Mouse (Mus musculus) hindbrain, embryonic 15.5 days (tissue): ENCODE measurements at regions not wholly inside any gene's neighbourhood (a gene's known extent, or its start where the extent isn't known, plus 50 kb on each side); places are given as distances from the start of the nearest gene placed in this dataset.
A peak's percentile ranks its signal among the peaks of the same experiment; 100 is the strongest.

Source experiments
- ATAC-seq: fragments of 200-750 bp; cut with Nextera tagmentation; 2 replicates; pipeline ENCODE4 v1.8.0; 2017; ENCODE audit warnings: low read depth, moderate number of reproducible peaks, moderate TSS enrichment; ENCODE audit not compliant: low FRiP score
- H3K27ac ChIP-seq: fragments of 300-500 bp; sonication (generic); replicated peaks from 2 replicates; pipeline ENCODE4 v1.5.1; 2015; ENCODE audit warnings: mild to moderate bottlenecking, inconsistent platforms
- H3K27me3 ChIP-seq: fragments of 300-500 bp; sonication (generic); 2 replicates; pipeline ENCODE4 v1.6.1; 2015; ENCODE audit warnings: control low read depth, inconsistent platforms
- H3K36me3 ChIP-seq: fragments of 300-500 bp; sonication (generic); 2 replicates; pipeline ENCODE4 v1.6.1; 2015; ENCODE audit warnings: control low read depth, inconsistent platforms
- H3K4me1 ChIP-seq: fragments of 300-500 bp; sonication (generic); replicated peaks from 2 replicates; pipeline ENCODE4 v1.6.1; 2015; ENCODE audit warnings: control low read depth, inconsistent platforms
- H3K4me2 ChIP-seq: fragments of 300-500 bp; sonication (generic); 2 replicates; pipeline ENCODE4 v1.6.1; 2015; ENCODE audit warnings: moderate library complexity, mild to moderate bottlenecking, inconsistent platforms
- H3K4me3 ChIP-seq: fragments of 300-500 bp; sonication (generic); 2 replicates; pipeline ENCODE4 v1.5.1; 2015; ENCODE audit warnings: mild to moderate bottlenecking, inconsistent platforms
- H3K9ac ChIP-seq: fragments of 300-500 bp; sonication (generic); 2 replicates; pipeline ENCODE4 v1.6.1; 2015; ENCODE audit warnings: inconsistent platforms
- H3K9me3 ChIP-seq: fragments of 300-500 bp; sonication (generic); 2 replicates; pipeline ENCODE4 v1.6.1; 2016; ENCODE audit warnings: control low read depth, inconsistent platforms
- WGBS: fragments of 180-500 bp; shearing (Covaris S2); methylation state at CpG from one replicate; pipeline ENCODE4 v1.1.7; 2015; 5-methylcytosine and 5-hydroxymethylcytosine counted together

GRCm38 (mm10) chr13:60237091-60237490, 59.9 kb upstream of the Gas1 start:
- WGBS, result 91% methylated on average over 3 of the region's 3 CpGs
- no peaks in the 10 kb centered on the region for H3K36me3 ChIP-seq
- no peak for ATAC-seq
- no peaks in the 10 kb centered on the region for H3K27me3 ChIP-seq
- H3K4me3 ChIP-seq, result no peak overlapping the region
- H3K9me3 ChIP-seq, result no peaks in the 10 kb centered on the region
- H3K4me1 ChIP-seq, result peaks cover 1% of the 10 kb centered on the region
- no peak overlapping the region for H3K9ac ChIP-seq
- H3K4me2 ChIP-seq, result no peak overlapping the region
- H3K27ac ChIP-seq, result no peak overlapping the region

GRCm38 (mm10) chr13:60242447-60243109, 65.4 kb upstream of the Gas1 start:
- no peak for ATAC-seq
- no peaks in the 10 kb centered on the region for H3K9me3 ChIP-seq
- H3K27ac ChIP-seq, result peak overlapping the region; percentile 56; the same call in 1 of the 2 replicates
- no peak overlapping the region for H3K9ac ChIP-seq
- no peaks in the 10 kb centered on the region for H3K27me3 ChIP-seq
- H3K4me1 ChIP-seq, result peaks cover 11% of the 10 kb centered on the region
- H3K4me2 ChIP-seq, result no peak overlapping the region
- H3K4me3 ChIP-seq, result no peak overlapping the region
- WGBS, result 55% methylated on average over 8 of the region's 8 CpGs
- no peaks in the 10 kb centered on the region for H3K36me3 ChIP-seq

GRCm38 (mm10) chr13:60243110-60243481, 65.9 kb upstream of the Gas1 start:
- no peak for ATAC-seq
- H3K27ac ChIP-seq, result peak overlapping the region; percentile 56; the same call in 1 of the 2 replicates
- no peak overlapping the region for H3K9ac ChIP-seq
- no peaks in the 10 kb centered on the region for H3K9me3 ChIP-seq
- H3K4me1 ChIP-seq, result peaks cover 11% of the 10 kb centered on the region
- H3K36me3 ChIP-seq, result no peaks in the 10 kb centered on the region
- no peaks in the 10 kb centered on the region for H3K27me3 ChIP-seq
- H3K4me3 ChIP-seq, result no peak overlapping the region
- no peak overlapping the region for H3K4me2 ChIP-seq
- WGBS, result 51% methylated on average over 4 of the region's 4 CpGs

GRCm38 (mm10) chr13:60255162-60255561, 78.0 kb upstream of the Gas1 start:
- Histone ChIP-seq H3K27ac (no peak overlapping the region), H3K4me1 (no peaks in the 10 kb centered on the region), H3K4me2 (no peak overlapping the region), H3K9me3 (no peaks in the 10 kb centered on the region), H3K4me3 (no peak overlapping the region), H3K9ac (no peak overlapping the region), H3K36me3 (no peaks in the 10 kb centered on the region), H3K27me3 (no peaks in the 10 kb centered on the region)
- WGBS, result 63% methylated on average over 7 of the region's 7 CpGs
- no peak for ATAC-seq

GRCm38 (mm10) chr13:60255715-60256114, 78.5 kb upstream of the Gas1 start:
- H3K4me2 ChIP-seq, result no peak overlapping the region
- H3K4me3 ChIP-seq, result no peak overlapping the region
- no peaks in the 10 kb centered on the region for H3K27me3 ChIP-seq
- H3K27ac ChIP-seq, result no peak overlapping the region
- ATAC-seq, result no peak
- H3K36me3 ChIP-seq, result no peaks in the 10 kb centered on the region
- no peaks in the 10 kb centered on the region for H3K9me3 ChIP-seq
- H3K4me1 ChIP-seq, result no peaks in the 10 kb centered on the region
- H3K9ac ChIP-seq, result no peak overlapping the region
- 66% methylated on average over 7 of the region's 7 CpGs for WGBS

GRCm38 (mm10) chr13:60256997-60257396, 79.8 kb upstream of the Gas1 start:
- Histone ChIP-seq H3K36me3 (no peaks in the 10 kb centered on the region), H3K9me3 (no peaks in the 10 kb centered on the region), H3K9ac (no peak overlapping the region), H3K27me3 (no peaks in the 10 kb centered on the region), H3K4me3 (no peak overlapping the region), H3K4me2 (no peak overlapping the region), H3K27ac (no peak overlapping the region), H3K4me1 (no peaks in the 10 kb centered on the region)
- WGBS, result 75% methylated on average over 8 of the region's 8 CpGs
- ATAC-seq, result no peak

- no peaks in the 10 kb centered on the region for H3K9me3 ChIP-seq
- H3K4me3 ChIP-seq, result no peak overlapping the region
- 54% methylated on average over 3 of the region's 3 CpGs for WGBS
Observed at GRCm38 (mm10) chr13:60257878-60258277, 80.7 kb upstream of the Gas1 start.

GRCm38 (mm10) chr13:60262449-60263028, 85.4 kb upstream of the Gas1 start:
- 81% methylated on average over 11 of the region's 11 CpGs for WGBS
- Histone ChIP-seq H3K27me3 (no peaks in the 10 kb centered on the region), H3K36me3 (no peaks in the 10 kb centered on the region), H3K9ac (no peak overlapping the region), H3K4me1 (peaks cover 3% of the 10 kb centered on the region; the same call in 1 of the 2 replicates), H3K4me2 (no peak overlapping the region), H3K9me3 (no peaks in the 10 kb centered on the region), H3K27ac (no peak overlapping the region), H3K4me3 (no peak overlapping the region)
- ATAC-seq, result no peak

More at GRCm38 (mm10) chr13:60257878-60258277, 80.7 kb upstream of the Gas1 start:
- Histone ChIP-seq H3K9ac (no peak overlapping the region), H3K27me3 (no peaks in the 10 kb centered on the region), H3K27ac (no peak overlapping the region), H3K4me2 (no peak overlapping the region), H3K36me3 (no peaks in the 10 kb centered on the region), H3K4me1 (no peaks in the 10 kb centered on the region)
- no peak for ATAC-seq

- no peak overlapping the region for H3K4me2 ChIP-seq
- no peak overlapping the region for H3K4me3 ChIP-seq
- H3K27ac ChIP-seq, result no peak overlapping the region
- H3K9ac ChIP-seq, result no peak overlapping the region
- no peaks in the 10 kb centered on the region for H3K27me3 ChIP-seq
- no peaks in the 10 kb centered on the region for H3K36me3 ChIP-seq
- WGBS, result 93% methylated on average over 4 of the region's 4 CpGs
- no peak for ATAC-seq
- H3K4me1 ChIP-seq, result peaks cover 8% of the 10 kb centered on the region
- H3K9me3 ChIP-seq, result no peaks in the 10 kb centered on the region
Observed at GRCm38 (mm10) chr13:60264504-60264903, 87.3 kb upstream of the Gas1 start.

- Histone ChIP-seq H3K4me1 (peaks cover 8% of the 10 kb centered on the region), H3K27me3 (no peaks in the 10 kb centered on the region), H3K36me3 (no peaks in the 10 kb centered on the region), H3K4me2 (peak overlapping the region; percentile 30), H3K4me3 (no peak overlapping the region), H3K9me3 (no peaks in the 10 kb centered on the region), H3K9ac (no peak overlapping the region), H3K27ac (peak overlapping the region; percentile 22; the same call in 1 of the 2 replicates)
- 24% methylated on average over 12 of the region's 12 CpGs for WGBS
- 0 out of 2 replicates have a peak, but pooled peaks have one; percentile 54 for ATAC-seq
Observed at GRCm38 (mm10) chr13:60267557-60267956, 90.4 kb upstream of the Gas1 start.

- H3K27ac ChIP-seq, result no peak overlapping the region
- no peak for ATAC-seq
- no peak overlapping the region for H3K4me3 ChIP-seq
- no peak overlapping the region for H3K9ac ChIP-seq
- H3K36me3 ChIP-seq, result no peaks in the 10 kb centered on the region
- no peak overlapping the region for H3K4me2 ChIP-seq
- H3K27me3 ChIP-seq, result no peaks in the 10 kb centered on the region
- peaks cover 8% of the 10 kb centered on the region for H3K4me1 ChIP-seq
- 81% methylated on average over 11 of the region's 11 CpGs for WGBS
- H3K9me3 ChIP-seq, result no peaks in the 10 kb centered on the region
Observed at GRCm38 (mm10) chr13:60268256-60268655, 91.1 kb upstream of the Gas1 start.

GRCm38 (mm10) chr13:60269406-60269841, 92.3 kb upstream of the Gas1 start:
- H3K27ac ChIP-seq, result no peak overlapping the region
- peaks cover 8% of the 10 kb centered on the region for H3K4me1 ChIP-seq
- no peak overlapping the region for H3K4me2 ChIP-seq
- H3K36me3 ChIP-seq, result no peaks in the 10 kb centered on the region
- ATAC-seq, result no peak
- no peaks in the 10 kb centered on the region; the same call in 1 of the 2 replicates for H3K9me3 ChIP-seq
- H3K9ac ChIP-seq, result no peak overlapping the region
- H3K27me3 ChIP-seq, result no peaks in the 10 kb centered on the region
- 49% methylated on average over 9 of the region's 9 CpGs for WGBS
- H3K4me3 ChIP-seq, result no peak overlapping the region
